Mouse (Mus musculus) spleen, adult 18-20 months (tissue): ENCODE results near the gene Gm21732.
"Not testable (repeated sequence)": the region's sequence is repeated elsewhere in the genome, so short reads cannot be mapped to it uniquely, and the experiment has no call there.

Source experiments
- DNase-seq, 2 experiments: peaks; one replicate each; pipeline ENCODE4 v3.0.0; 2022; ENCODE audit warnings: mixed read lengths in 2 of 2

Gm21732 gene

GRCm38 (mm10) chrY:38575591-38575990 lies at the start of gene Gm21732:
Gm21732 (minus strand) TSS chrY:38575691.
- DNase-seq: not testable (repeated sequence)
